Mouse (Mus musculus): ENCODE data around the gene C1qtnf7. TPM values are rescaled to one million over a fixed set of nuclear protein-coding genes. Genes with fewer than 3 reads are reported as not detected.

The C1qtnf7 gene
- not detected for polyA plus RNA-seq (2012; fragmentation: generic; extraction: Trizol)
- long read RNA-seq, experiment 1, result 0 reads
- long read RNA-seq, experiment 2, result 0 reads

GRCm38 (mm10) chr5:43515401-43515976, at the start of gene C1qtnf7:
Gene C1qtnf7 (plus strand): TSS chr5:43515538.
- H3K79me2 ChIP-seq (ENCODE audit: control insufficient read depth, insufficient read depth), result no peaks in the 10 kb centered on the region
- H3K4me3 ChIP-seq (ENCODE audit: insufficient read depth, poor library complexity, severe bottlenecking), result no peak within 1 kb of the TSS
- TF ChIP-seq CEBPB (IDR thresholded peaks at IDR 0.05; ENCODE audit: low read depth) (no peak), MYOG (IDR thresholded peaks at IDR 0.05; ENCODE audit: control insufficient read depth, extremely low read depth, insufficient read length) (no peak), FOSL1 (IDR thresholded peaks at IDR 0.05; ENCODE audit: insufficient read depth, low read length, poor library complexity, severe bottlenecking) (no peak), CTCF (IDR thresholded peaks at IDR 0.05; ENCODE audit: control insufficient read depth, insufficient read depth, insufficient read length) (no peak), MYOD1 (IDR thresholded peaks at IDR 0.05; ENCODE audit: control insufficient read depth, insufficient read length, low read depth) (no peak), MAX (IDR thresholded peaks at IDR 0.05) (no peak), USF1 (IDR thresholded peaks at IDR 0.05; ENCODE audit: low read depth) (no peak)
- no peaks in the 10 kb centered on the region for H3K36me3 ChIP-seq (ENCODE audit: control insufficient read depth, insufficient read depth)
- H3K27me3 ChIP-seq (ENCODE audit: control insufficient read depth, insufficient read depth, insufficient read length), result no peaks in the 10 kb centered on the region
- H3ac ChIP-seq (ENCODE audit: control insufficient read depth, insufficient read length, low read depth), result no peak within 1 kb of the TSS
- H3K79me3 ChIP-seq (ENCODE audit: low read depth), result no peaks in the 10 kb centered on the region

GRCm38 (mm10) chr5:43466762-43467161, 48.6 kb upstream of the C1qtnf7 start:
- Histone ChIP-seq H3K27me3 (ENCODE audit: control insufficient read depth, insufficient read depth, insufficient read length) (no peaks in the 10 kb centered on the region), H3K4me3 (ENCODE audit: insufficient read depth, poor library complexity, severe bottlenecking) (no peak overlapping the region), H3K79me2 (ENCODE audit: control insufficient read depth, insufficient read depth) (no peaks in the 10 kb centered on the region), H3K36me3 (ENCODE audit: control insufficient read depth, insufficient read depth) (no peaks in the 10 kb centered on the region), H3K79me3 (ENCODE audit: low read depth) (no peaks in the 10 kb centered on the region), H3ac (ENCODE audit: control insufficient read depth, insufficient read length, low read depth) (no peak overlapping the region)
- no peak for TF ChIP-seq MAX (IDR thresholded peaks at IDR 0.05)

GRCm38 (mm10) chr5:43467214-43467613, 48.1 kb upstream of the C1qtnf7 start:
- H3K79me2 ChIP-seq (ENCODE audit: control insufficient read depth, insufficient read depth), result no peaks in the 10 kb centered on the region

GRCm38 (mm10) chr5:43468937-43469336, 46.4 kb upstream of the C1qtnf7 start:
- Histone ChIP-seq H3ac (ENCODE audit: control insufficient read depth, insufficient read length, low read depth) (no peak overlapping the region), H3K36me3 (ENCODE audit: control insufficient read depth, insufficient read depth) (no peaks in the 10 kb centered on the region), H3K79me3 (ENCODE audit: low read depth) (no peaks in the 10 kb centered on the region), H3K79me2 (ENCODE audit: control insufficient read depth, insufficient read depth) (no peaks in the 10 kb centered on the region), H3K27me3 (ENCODE audit: control insufficient read depth, insufficient read depth, insufficient read length) (no peaks in the 10 kb centered on the region), H3K4me3 (ENCODE audit: insufficient read depth, poor library complexity, severe bottlenecking) (no peak overlapping the region)
- TF ChIP-seq MAX (IDR thresholded peaks at IDR 0.05) (no peak), MYOD1 (IDR thresholded peaks at IDR 0.05; ENCODE audit: control insufficient read depth, insufficient read length, low read depth) (no peak), MYOG (IDR thresholded peaks at IDR 0.05; ENCODE audit: control insufficient read depth, extremely low read depth, insufficient read length) (no peak), FOSL1 (IDR thresholded peaks at IDR 0.05; ENCODE audit: insufficient read depth, low read length, poor library complexity, severe bottlenecking) (no peak), USF1 (IDR thresholded peaks at IDR 0.05; ENCODE audit: low read depth) (no peak), CEBPB (IDR thresholded peaks at IDR 0.05; ENCODE audit: low read depth) (no peak)

More at GRCm38 (mm10) chr5:43467214-43467613, 48.1 kb upstream of the C1qtnf7 start:
- H3ac ChIP-seq (ENCODE audit: control insufficient read depth, insufficient read length, low read depth), result no peak overlapping the region
- H3K4me3 ChIP-seq (ENCODE audit: insufficient read depth, poor library complexity, severe bottlenecking), result no peak overlapping the region
- TF ChIP-seq USF1 (IDR thresholded peaks at IDR 0.05; ENCODE audit: low read depth) (no peak), CEBPB (IDR thresholded peaks at IDR 0.05; ENCODE audit: low read depth) (no peak), MAX (IDR thresholded peaks at IDR 0.05) (no peak), CTCF (IDR thresholded peaks at IDR 0.05; ENCODE audit: control insufficient read depth, insufficient read depth, insufficient read length) (no peak)
- H3K79me3 ChIP-seq (ENCODE audit: low read depth), result no peaks in the 10 kb centered on the region
- no peaks in the 10 kb centered on the region for H3K27me3 ChIP-seq (ENCODE audit: control insufficient read depth, insufficient read depth, insufficient read length)
- no peaks in the 10 kb centered on the region for H3K36me3 ChIP-seq (ENCODE audit: control insufficient read depth, insufficient read depth)

- no peaks in the 10 kb centered on the region for H3K36me3 ChIP-seq (ENCODE audit: control insufficient read depth, insufficient read depth)
- H3K79me2 ChIP-seq (ENCODE audit: control insufficient read depth, insufficient read depth), result no peaks in the 10 kb centered on the region
- TF ChIP-seq CEBPB (IDR thresholded peaks at IDR 0.05; ENCODE audit: low read depth), result no peak
- no peak for TF ChIP-seq MYOD1 (IDR thresholded peaks at IDR 0.05; ENCODE audit: control insufficient read depth, insufficient read length, low read depth)
- TF ChIP-seq MYOG (IDR thresholded peaks at IDR 0.05; ENCODE audit: control insufficient read depth, extremely low read depth, insufficient read length), result no peak
- TF ChIP-seq CTCF (IDR thresholded peaks at IDR 0.05; ENCODE audit: control insufficient read depth, insufficient read depth, insufficient read length), result no peak
- no peak for TF ChIP-seq USF1 (IDR thresholded peaks at IDR 0.05; ENCODE audit: low read depth)
- no peak for TF ChIP-seq MAX (IDR thresholded peaks at IDR 0.05)
- no peak for TF ChIP-seq FOSL1 (IDR thresholded peaks at IDR 0.05; ENCODE audit: insufficient read depth, low read length, poor library complexity, severe bottlenecking)
- no peaks in the 10 kb centered on the region for H3K79me3 ChIP-seq (ENCODE audit: low read depth)
- no peak overlapping the region for H3K4me3 ChIP-seq (ENCODE audit: insufficient read depth, poor library complexity, severe bottlenecking)
- no peaks in the 10 kb centered on the region for H3K27me3 ChIP-seq (ENCODE audit: control insufficient read depth, insufficient read depth, insufficient read length)
- no peak overlapping the region for H3ac ChIP-seq (ENCODE audit: control insufficient read depth, insufficient read length, low read depth)
Measured at GRCm38 (mm10) chr5:43477953-43478352, 37.4 kb upstream of the C1qtnf7 start.

- Histone ChIP-seq H3K79me2 (ENCODE audit: control insufficient read depth, insufficient read depth) (no peaks in the 10 kb centered on the region), H3K79me3 (ENCODE audit: low read depth) (no peaks in the 10 kb centered on the region), H3K27me3 (ENCODE audit: control insufficient read depth, insufficient read depth, insufficient read length) (no peaks in the 10 kb centered on the region), H3K36me3 (ENCODE audit: control insufficient read depth, insufficient read depth) (no peaks in the 10 kb centered on the region), H3ac (ENCODE audit: control insufficient read depth, insufficient read length, low read depth) (no peak overlapping the region), H3K4me3 (ENCODE audit: insufficient read depth, poor library complexity, severe bottlenecking) (no peak overlapping the region)
- TF ChIP-seq CEBPB (IDR thresholded peaks at IDR 0.05; ENCODE audit: low read depth), result no peak
- no peak for TF ChIP-seq CTCF (IDR thresholded peaks at IDR 0.05; ENCODE audit: control insufficient read depth, insufficient read depth, insufficient read length)
- TF ChIP-seq USF1 (IDR thresholded peaks at IDR 0.05; ENCODE audit: low read depth), result no peak
- TF ChIP-seq FOSL1 (IDR thresholded peaks at IDR 0.05; ENCODE audit: insufficient read depth, low read length, poor library complexity, severe bottlenecking), result no peak
Measured at GRCm38 (mm10) chr5:43480046-43480445, 35.3 kb upstream of the C1qtnf7 start.
